Mouse (Mus musculus) liver, postnatal 0 days (tissue): ENCODE data around the gene Arrdc2.

Experiments used
- CTCF ChIP-seq: sonication (generic); IDR thresholded peaks from 2 replicates; pipeline ENCODE4 v1.5.1; 2016; ENCODE audit warnings: antibody characterized with exemption, low read depth
- EP300 ChIP-seq: IDR thresholded peaks from 2 replicates; pipeline ENCODE4 v1.6.1; 2016; ENCODE audit warnings: antibody characterized with exemption, low read depth, mild to moderate bottlenecking

- TF ChIP-seq CTCF (peak; percentile 47), EP300 (no peak)
These were observed 29.2 kb upstream of the Arrdc2 start for GRCm38 (mm10) chr8:70868559-70869198.
